Mouse (Mus musculus): ENCODE measurements around the gene Cfap45. TPM values are rescaled to one million over a fixed set of nuclear protein-coding genes. Genes with fewer than 3 reads are reported as not detected.

Cfap45 gene
- polyA plus RNA-seq, 1 experiment, result not detected

DNA sequence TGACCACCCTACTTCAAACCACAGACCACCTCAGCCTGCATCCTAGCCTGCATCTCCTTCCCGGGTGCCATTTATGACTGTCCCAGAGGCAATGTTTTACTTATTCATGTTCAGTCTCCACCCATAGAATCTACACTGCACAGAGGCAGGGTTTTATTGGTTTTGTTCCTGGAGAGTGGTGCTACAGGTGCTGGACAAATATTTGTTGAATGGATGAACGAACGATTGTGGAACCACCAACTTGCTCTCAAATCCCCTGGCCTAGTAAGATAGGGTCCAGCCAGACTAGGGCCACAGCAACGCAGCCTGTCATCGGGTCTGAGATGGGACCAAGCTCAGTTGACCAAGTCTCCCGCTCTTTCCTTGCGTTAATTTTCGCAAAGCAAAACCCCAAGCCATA lies 10.6 kb upstream of the Cfap45 start:
- no peak for TF ChIP-seq POLR2A (IDR thresholded peaks at IDR 0.05; ENCODE audit: insufficient read depth, low read depth, low read length)
- no peak for TF ChIP-seq CTCF (IDR thresholded peaks at IDR 0.05; ENCODE audit: insufficient read depth, low read depth, low read length)
- WGBS, result 61% methylated on average over 8 of the region's 8 CpGs
- no peak overlapping the region for H3K27ac ChIP-seq (ENCODE audit: insufficient read depth, low read depth, low read length)
- peaks cover 11% of the 10 kb centered on the region for H3K4me1 ChIP-seq (ENCODE audit: control insufficient read depth, insufficient read depth, low read length)
- H3K4me3 ChIP-seq (ENCODE audit: insufficient read depth, low read depth, low read length), result no peak overlapping the region

DNA sequence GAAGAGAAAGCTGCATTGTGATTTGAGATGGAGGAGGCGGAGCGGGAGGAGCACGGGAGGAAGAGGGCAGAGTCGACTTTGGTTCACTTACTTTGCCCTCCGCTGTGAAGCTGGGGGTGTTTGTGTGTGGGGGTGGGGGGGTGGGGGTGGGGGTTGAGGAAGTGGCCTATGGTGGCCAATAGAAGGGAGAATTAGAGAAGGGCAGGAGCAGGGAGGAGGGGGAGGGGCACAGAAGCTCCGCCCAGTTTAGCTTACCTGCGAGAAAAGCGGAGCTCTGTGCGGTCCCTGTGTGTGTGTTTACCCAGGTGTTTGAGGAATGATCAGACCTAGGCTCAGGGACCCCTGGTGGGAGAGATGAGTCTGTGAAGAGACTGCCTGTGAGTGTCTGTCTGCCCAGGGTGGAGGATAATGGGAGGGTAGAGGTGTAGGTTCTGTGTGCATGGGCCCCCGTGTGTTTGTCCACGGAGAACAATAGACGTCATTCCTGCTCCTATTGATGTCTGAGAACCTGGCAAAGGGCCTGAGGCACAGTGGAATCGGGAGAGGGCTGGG lies 10.1 kb upstream of the Cfap45 start:
- H3K4me3 ChIP-seq (ENCODE audit: insufficient read depth, low read depth, low read length), result no peak overlapping the region
- TF ChIP-seq POLR2A (IDR thresholded peaks at IDR 0.05; ENCODE audit: insufficient read depth, low read depth, low read length), result no peak
- peaks cover 11% of the 10 kb centered on the region for H3K4me1 ChIP-seq (ENCODE audit: control insufficient read depth, insufficient read depth, low read length)
- WGBS, result 47% methylated on average over 13 of the region's 13 CpGs
- no peak overlapping the region for H3K27ac ChIP-seq (ENCODE audit: insufficient read depth, low read depth, low read length)

GRCm38 (mm10) chr1:172512962-172513361 lies 7.6 kb upstream of the Cfap45 start:
- Histone ChIP-seq H3K4me1 (ENCODE audit: control insufficient read depth, insufficient read depth, low read length) (peaks cover 11% of the 10 kb centered on the region), H3K4me3 (ENCODE audit: insufficient read depth, low read depth, low read length) (0 out of 2 replicates have a peak overlapping the region, but pooled peaks have one; percentile 5), H3K27ac (ENCODE audit: insufficient read depth, low read depth, low read length) (no peak overlapping the region)
- no peak for TF ChIP-seq POLR2A (IDR thresholded peaks at IDR 0.05; ENCODE audit: insufficient read depth, low read depth, low read length)
- TF ChIP-seq CTCF (IDR thresholded peaks at IDR 0.05; ENCODE audit: insufficient read depth, low read depth, low read length), result no peak
- 40% methylated on average over 13 of the region's 13 CpGs for WGBS

GRCm38 (mm10) chr1:172513525-172514212 lies 6.9 kb upstream of the Cfap45 start:
- TF ChIP-seq CTCF (IDR thresholded peaks at IDR 0.05; ENCODE audit: insufficient read depth, low read depth, low read length) (no peak), POLR2A (IDR thresholded peaks at IDR 0.05; ENCODE audit: insufficient read depth, low read depth, low read length) (no peak)
- H3K27ac ChIP-seq (ENCODE audit: insufficient read depth, low read depth, low read length), result no peak overlapping the region
- WGBS, result 73% methylated on average over 17 of the region's 17 CpGs
- H3K4me3 ChIP-seq (ENCODE audit: insufficient read depth, low read depth, low read length), result no peak overlapping the region
- H3K4me1 ChIP-seq (ENCODE audit: control insufficient read depth, insufficient read depth, low read length), result peaks cover 11% of the 10 kb centered on the region

GRCm38 (mm10) chr1:172514213-172514529 lies 6.4 kb upstream of the Cfap45 start:
- 66% methylated on average over 4 of the region's 4 CpGs for WGBS
- TF ChIP-seq CTCF (IDR thresholded peaks at IDR 0.05; ENCODE audit: insufficient read depth, low read depth, low read length), result no peak
- TF ChIP-seq POLR2A (IDR thresholded peaks at IDR 0.05; ENCODE audit: insufficient read depth, low read depth, low read length), result no peak
- no peak overlapping the region for H3K4me3 ChIP-seq (ENCODE audit: insufficient read depth, low read depth, low read length)
- H3K4me1 ChIP-seq (ENCODE audit: control insufficient read depth, insufficient read depth, low read length), result peaks cover 11% of the 10 kb centered on the region
- no peak overlapping the region for H3K27ac ChIP-seq (ENCODE audit: insufficient read depth, low read depth, low read length)

- Histone ChIP-seq H3K4me1 (ENCODE audit: control insufficient read depth, insufficient read depth, low read length) (peaks cover 12% of the 10 kb centered on the region), H3K27ac (ENCODE audit: insufficient read depth, low read depth, low read length) (no peak overlapping the region), H3K4me3 (ENCODE audit: insufficient read depth, low read depth, low read length) (no peak overlapping the region)
- WGBS, result 89% methylated on average over 7 of the region's 7 CpGs
- TF ChIP-seq POLR2A (IDR thresholded peaks at IDR 0.05; ENCODE audit: insufficient read depth, low read depth, low read length) (no peak), CTCF (IDR thresholded peaks at IDR 0.05; ENCODE audit: insufficient read depth, low read depth, low read length) (no peak)
Measured at GRCm38 (mm10) chr1:172514551-172515268, 5.9 kb upstream of the Cfap45 start.

- WGBS, result 93% methylated on average over 1 of the region's 1 CpGs
- H3K4me1 ChIP-seq (ENCODE audit: control insufficient read depth, insufficient read depth, low read length), result peaks cover 12% of the 10 kb centered on the region
- H3K27ac ChIP-seq (ENCODE audit: insufficient read depth, low read depth, low read length), result no peak overlapping the region
- no peak overlapping the region for H3K4me3 ChIP-seq (ENCODE audit: insufficient read depth, low read depth, low read length)
- TF ChIP-seq POLR2A (IDR thresholded peaks at IDR 0.05; ENCODE audit: insufficient read depth, low read depth, low read length) (no peak), CTCF (IDR thresholded peaks at IDR 0.05; ENCODE audit: insufficient read depth, low read depth, low read length) (no peak)
Measured at GRCm38 (mm10) chr1:172515396-172515795, 5.2 kb upstream of the Cfap45 start.

DNA sequence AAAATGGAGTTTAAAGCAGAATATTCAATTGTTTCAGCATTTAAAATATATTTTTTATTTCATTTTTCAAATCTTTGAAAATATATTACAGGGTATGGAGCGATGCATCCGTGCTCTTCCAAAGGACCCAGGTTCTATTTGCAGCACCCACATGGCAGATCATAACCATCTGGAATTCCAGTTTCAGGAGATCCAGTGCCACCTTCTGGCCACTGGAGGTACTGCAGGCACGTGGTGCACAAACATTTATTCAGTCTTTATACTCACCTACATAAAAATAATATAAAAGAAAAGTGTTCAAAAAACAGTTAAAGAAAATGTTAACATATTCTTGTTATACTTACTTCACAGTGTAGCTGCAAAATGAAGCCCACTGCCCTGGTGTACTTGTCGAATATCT lies 2.6 kb upstream of the Cfap45 start:
- Histone ChIP-seq H3K4me1 (ENCODE audit: control insufficient read depth, insufficient read depth, low read length) (peaks cover 16% of the 10 kb centered on the region), H3K27ac (ENCODE audit: insufficient read depth, low read depth, low read length) (no peak overlapping the region), H3K4me3 (ENCODE audit: insufficient read depth, low read depth, low read length) (no peak overlapping the region)
- TF ChIP-seq CTCF (IDR thresholded peaks at IDR 0.05; ENCODE audit: insufficient read depth, low read depth, low read length), result no peak
- TF ChIP-seq POLR2A (IDR thresholded peaks at IDR 0.05; ENCODE audit: insufficient read depth, low read depth, low read length), result no peak
- WGBS, result 79% methylated on average over 4 of the region's 4 CpGs

GRCm38 (mm10) chr1:172519644-172520043 lies 957 bp upstream of the Cfap45 start:
- no peak overlapping the region for H3K27ac ChIP-seq (ENCODE audit: insufficient read depth, low read depth, low read length)
- 74% methylated on average over 6 of the region's 6 CpGs for WGBS
- H3K4me3 ChIP-seq (ENCODE audit: insufficient read depth, low read depth, low read length), result no peak overlapping the region
- H3K4me1 ChIP-seq (ENCODE audit: control insufficient read depth, insufficient read depth, low read length), result peaks cover 7% of the 10 kb centered on the region
- TF ChIP-seq CTCF (IDR thresholded peaks at IDR 0.05; ENCODE audit: insufficient read depth, low read depth, low read length) (no peak), POLR2A (IDR thresholded peaks at IDR 0.05; ENCODE audit: insufficient read depth, low read depth, low read length) (no peak)

All from olfactory bulb, adult 2 months (tissue).